Mouse (Mus musculus) brain, embryonic 14.5 days (tissue): ENCODE results near the gene Slc39a11.

ENCODE experiments used
- CTCF ChIP-seq: fragments of 200-500 bp; IDR thresholded peaks from 2 replicates; pipeline ENCODE4 v1.5.1; 2012; ENCODE audit warnings: inconsistent platforms, mild to moderate bottlenecking, moderate library complexity, borderline replicate concordance; ENCODE audit not compliant: insufficient read depth, insufficient read length; ENCODE audit errors: extremely low read depth
- POLR2A ChIP-seq: fragments of 200-500 bp; IDR thresholded peaks from 2 replicates; pipeline ENCODE4 v1.6.1; 2012; ENCODE audit warnings: mild to moderate bottlenecking, inconsistent platforms, borderline replicate concordance; ENCODE audit not compliant: poor library complexity, insufficient read depth, insufficient read length, severe bottlenecking; ENCODE audit errors: extremely low read depth

- no peak for TF ChIP-seq POLR2A
- TF ChIP-seq CTCF: no peak
These were observed 78.3 kb downstream of the Slc39a11 start for GRCm38 (mm10) chr11:113571616-113572015.
